Mouse (Mus musculus) adrenal gland, adult 8-10 months (tissue): Measurements from ENCODE around the gene Shb. TPM values are rescaled to one million over a fixed set of nuclear protein-coding genes. Genes with fewer than 3 reads are reported as not detected.

Source experiments
- DNase-seq: peaks from one replicate; pipeline ENCODE4 v3.0.0; 2022
- total RNA-seq, 4 experiments: library from RNA; stranded (reverse); gene quantifications; 2 replicates each; pipeline ENCODE4 v1.2.4; 2022

Gene Shb
- total RNA-seq, 4 experiments from 2014 or later, result 39.5 to 104 (median 79.0) TPM

DNA sequence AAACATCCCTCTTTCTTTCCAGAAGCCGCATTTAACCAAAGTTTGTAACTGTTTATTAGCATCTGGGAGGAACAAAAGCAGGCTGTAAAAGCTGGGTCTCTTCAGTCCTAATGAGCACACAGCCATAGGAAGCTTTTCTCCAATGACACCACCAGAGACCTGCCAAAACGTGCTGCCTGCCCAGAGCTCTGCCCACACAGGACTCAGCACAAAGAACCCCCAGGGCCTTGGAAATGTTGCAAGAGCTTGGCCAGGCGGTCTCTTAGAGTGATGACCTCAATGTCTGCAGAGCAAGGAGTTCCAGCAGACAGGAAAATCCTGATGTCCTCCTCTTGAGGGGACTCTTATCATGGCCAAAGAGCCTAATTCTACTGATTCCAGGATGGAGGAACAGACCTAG, 28.5 kb downstream of the Shb start:
- peak; percentile 83 for DNase-seq

DNA sequence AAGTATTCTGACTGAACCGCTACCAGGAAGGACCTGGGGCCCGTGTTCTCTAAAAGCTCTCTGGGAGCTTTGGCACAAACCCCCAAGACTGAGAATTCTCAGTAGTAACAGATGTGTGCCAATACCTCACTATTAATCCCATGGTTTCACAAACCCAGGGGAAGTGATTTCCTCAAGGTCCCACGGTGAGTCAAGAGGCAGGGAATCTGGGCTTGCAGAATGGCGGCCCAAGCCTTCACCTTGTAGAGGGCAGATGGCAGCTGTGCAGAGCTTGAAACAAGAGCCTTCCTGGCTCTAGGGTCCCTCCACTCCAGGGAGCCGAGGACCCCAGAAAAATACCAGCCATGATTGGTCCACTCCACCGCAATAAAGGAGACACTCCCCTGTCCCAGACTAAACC, 28.9 kb downstream of the Shb start:
- peak; percentile 80 for DNase-seq

DNA sequence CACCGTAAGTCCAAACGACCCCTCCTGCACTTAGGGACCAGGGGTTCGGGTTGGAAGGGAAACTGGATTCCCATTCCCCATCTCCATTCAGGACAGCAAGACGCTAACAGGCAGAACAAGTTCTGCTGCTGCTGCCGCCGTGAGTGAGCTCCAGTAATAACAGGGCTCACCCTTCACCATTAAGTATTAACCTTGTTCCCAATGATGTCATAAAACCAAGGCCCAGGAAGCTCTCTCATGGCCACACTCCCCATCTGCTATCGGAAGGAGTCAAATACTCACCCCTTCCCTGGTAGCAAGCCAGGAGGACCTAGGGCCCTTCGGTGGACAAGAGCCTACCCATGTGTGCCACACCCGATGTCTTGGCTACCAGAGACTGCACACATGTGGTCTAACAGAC, 30.3 kb downstream of the Shb start:
- peak; percentile 70 for DNase-seq

DNA sequence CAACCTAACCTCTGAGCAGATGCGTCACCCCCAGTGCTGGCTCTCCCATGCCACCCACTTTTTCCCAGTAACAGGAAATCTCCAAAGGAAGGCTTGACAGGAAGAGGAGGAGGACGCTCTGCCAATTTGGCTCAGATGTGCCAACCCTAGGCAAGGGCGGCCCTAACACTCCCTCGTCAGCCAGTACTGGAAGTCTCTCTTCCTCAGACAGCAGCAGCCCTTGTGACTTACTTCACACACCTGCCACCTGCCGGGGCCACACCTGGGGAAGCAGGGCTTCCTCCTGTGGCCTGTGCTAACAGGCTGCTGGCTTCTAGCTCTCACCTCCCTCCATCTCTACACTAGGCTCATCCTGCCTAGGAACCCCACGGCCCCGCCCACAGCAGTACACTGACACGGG, 31.9 kb downstream of the Shb start:
- DNase-seq, result no peak

DNA sequence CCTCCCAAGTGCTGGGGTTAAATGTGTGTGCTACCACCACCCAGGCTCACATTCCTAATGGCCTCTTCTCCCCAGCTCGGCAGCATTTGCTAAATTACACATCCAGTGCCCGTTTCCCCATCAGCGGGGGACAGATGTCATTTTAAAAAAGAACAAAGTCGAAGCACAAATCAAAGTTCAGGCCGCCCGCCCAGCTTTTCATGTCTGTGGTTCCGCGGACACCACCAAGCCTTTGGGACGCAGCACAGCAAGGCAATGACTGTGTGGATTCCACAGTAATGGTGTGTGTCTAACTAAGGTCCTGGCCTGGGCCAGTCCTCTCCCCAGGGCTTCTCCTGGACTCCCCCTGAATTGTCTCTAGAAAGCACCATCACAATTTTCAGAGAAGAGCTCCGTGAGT, 32.7 kb downstream of the Shb start:
- DNase-seq, result no peak

DNA sequence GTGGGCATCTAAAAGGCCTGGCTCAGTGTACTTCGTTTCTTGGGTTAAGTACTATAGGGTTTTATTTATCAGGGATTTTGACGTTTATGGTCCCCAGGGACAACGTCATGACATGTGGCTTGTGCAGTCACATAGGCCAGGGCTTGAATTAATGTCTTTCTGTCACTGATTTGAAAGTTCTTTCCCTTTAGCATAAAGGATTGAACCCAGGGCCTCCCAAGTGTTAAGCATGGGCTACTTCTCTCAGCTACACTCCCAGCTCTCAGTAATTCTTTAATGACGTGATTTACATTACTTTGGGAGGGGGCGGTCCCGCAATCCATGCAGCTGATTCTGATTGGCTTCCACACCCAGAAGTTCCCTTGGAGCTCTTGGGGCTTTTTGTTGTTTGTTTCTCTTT, 33.2 kb downstream of the Shb start:
- DNase-seq, result no peak

- DNase-seq, result no peak
Observed at GRCm38 (mm10) chr4:45498345-45498744, 33.9 kb downstream of the Shb start.

- no peak for DNase-seq
Observed at GRCm38 (mm10) chr4:45497282-45497681, 35.0 kb downstream of the Shb start.

DNA sequence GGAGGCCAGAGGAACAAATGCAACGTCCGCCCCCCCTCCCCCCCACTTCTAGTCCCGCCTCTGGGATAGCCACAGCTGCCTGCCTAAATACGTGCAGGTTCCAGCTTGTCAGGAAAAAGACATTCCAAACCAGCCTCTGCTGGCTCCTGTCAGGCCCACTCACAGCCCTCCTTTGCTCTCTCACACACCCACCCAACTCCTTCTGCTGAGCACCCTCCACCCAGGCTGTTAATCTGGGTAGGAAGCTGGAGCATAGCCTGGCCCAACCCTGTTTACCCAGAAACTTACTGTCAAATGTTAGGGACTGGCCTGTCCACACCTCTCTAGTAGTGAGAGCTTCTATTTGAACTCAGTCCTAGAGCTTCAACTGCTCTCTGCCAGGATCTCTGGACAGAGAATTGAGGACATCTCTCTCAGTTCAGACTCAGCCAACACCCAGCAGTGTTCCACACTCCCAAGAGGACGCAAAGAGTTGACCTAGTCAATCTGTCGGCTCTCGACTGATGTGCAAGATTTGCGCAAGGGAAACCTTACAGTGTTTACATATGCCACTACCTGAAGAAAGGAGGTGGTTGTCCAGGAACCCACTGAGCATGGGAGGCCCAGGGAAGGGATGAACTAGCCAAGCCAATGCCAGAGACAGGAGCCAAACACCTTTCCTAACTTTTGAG, 36.6 kb downstream of the Shb start:
- no peak for DNase-seq

- DNase-seq, result no peak
Observed at GRCm38 (mm10) chr4:45493786-45494400, 38.4 kb downstream of the Shb start.

DNA sequence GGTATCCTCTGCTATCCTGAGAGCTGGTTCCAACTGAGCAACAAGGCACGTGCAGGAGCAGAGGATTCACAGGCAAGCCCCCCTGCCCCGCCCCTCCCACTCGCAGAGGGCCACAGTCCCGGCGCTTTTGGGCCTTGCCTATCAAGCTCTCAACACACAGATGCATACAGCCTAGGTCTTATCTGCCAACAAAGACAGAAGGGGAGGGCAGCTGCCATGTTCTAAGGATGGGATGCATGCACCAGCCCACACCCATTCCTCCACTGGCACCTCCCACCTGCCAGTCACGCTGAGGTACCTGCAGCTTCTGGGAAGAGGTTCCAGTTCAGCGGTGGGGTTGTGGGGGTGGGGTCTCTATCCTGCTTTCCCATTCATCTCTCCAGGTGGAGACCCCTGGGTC, 39.2 kb downstream of the Shb start:
- no peak for DNase-seq

GRCm38 (mm10) chr4:45492681-45493081, 39.6 kb downstream of the Shb start:
- no peak for DNase-seq

GRCm38 (mm10) chr4:45491685-45492601, 40.3 kb downstream of the Shb start:
- DNase-seq, result no peak

DNA sequence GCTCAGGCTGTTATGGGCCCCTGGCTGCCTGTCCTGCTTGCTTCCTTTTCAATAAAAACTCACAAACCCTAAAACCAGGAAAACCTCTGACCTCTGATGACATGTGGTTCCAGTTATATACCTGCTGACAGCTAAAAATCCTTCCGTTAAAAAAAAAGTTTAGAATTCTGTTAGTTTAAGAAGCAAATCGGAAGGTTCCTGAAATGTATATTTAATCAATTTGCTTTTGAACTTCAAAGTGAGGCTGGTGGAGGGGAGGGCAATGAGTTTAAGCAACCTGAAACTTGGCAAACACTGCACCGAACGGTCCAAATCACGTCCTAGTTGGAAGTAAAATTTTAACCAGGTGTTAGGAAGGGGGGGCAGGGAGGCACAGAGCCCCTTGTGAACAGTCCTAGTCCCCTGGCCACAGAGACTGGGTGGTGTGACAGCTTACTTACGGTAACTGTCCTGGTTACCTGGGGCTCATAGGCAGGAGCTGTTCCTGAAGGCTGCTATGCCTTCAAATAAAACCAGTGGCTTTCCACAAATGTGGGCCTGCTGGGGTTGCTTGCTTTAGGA, 41.1 kb downstream of the Shb start:
- DNase-seq, result no peak

GRCm38 (mm10) chr4:45490036-45490752, 42.1 kb downstream of the Shb start:
- no peak for DNase-seq

DNA sequence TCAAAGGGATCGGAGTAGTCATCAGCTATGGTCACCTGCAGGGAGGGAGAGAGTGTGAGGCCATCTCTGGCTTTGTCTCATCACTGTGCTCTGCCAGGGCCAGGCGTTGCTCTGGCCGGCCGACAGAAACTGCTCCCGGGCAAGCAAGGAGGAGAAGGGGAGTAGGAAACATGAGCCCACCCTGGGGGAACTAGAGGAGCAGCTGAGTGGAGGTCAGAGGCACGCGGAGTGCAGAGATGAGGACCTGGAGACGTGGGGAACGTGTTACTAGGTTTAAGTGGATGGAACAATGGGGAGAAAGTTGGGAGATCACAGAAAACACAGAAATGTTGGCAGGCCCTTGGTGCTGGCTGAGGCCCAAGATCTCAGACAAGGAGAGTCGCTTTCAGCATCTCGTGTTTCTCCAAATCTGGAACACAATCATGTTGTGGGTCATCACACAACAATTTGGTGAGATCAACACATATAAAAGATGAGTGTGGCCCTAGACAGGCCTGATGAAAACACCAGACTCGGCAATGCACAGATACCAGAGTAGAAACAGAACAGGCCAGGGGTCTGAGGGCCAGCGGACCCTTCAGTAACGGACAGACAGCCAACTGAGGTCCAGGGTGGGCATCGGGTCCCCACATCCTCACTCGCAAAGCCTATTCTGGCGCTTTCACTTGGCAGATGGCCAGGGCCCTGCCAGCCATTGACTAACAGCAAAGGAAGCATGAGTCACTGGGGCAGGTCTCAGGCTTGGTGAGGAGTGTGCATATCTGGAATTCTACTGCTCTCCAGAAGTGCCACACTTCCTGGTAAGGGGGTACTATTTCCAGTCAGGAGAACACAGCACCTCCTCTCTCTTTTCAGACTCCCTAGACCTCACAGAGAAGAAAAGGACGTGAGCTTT, 42.9 kb downstream of the Shb start:
- DNase-seq, result peak; percentile 84

DNA sequence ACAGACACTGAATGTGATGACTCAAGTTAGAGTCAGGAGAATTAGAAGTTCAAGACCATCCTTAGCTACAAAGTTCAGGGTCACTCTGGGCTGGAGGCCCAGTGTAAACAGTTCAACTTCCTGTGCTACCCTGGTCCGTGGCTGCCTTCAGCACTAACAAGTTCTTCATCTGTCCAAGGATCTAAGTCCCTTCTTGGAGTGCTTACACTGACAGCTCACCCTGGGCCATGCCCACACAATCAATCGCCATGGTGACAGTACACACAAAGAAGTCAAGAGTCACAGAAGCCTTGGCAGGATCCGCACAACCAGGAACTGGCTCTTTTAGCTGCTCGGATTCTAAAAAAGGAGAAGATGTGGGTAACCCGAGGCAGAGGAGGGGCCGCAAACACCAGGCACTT, 44.6 kb downstream of the Shb start:
- peak; percentile 82 for DNase-seq

DNA sequence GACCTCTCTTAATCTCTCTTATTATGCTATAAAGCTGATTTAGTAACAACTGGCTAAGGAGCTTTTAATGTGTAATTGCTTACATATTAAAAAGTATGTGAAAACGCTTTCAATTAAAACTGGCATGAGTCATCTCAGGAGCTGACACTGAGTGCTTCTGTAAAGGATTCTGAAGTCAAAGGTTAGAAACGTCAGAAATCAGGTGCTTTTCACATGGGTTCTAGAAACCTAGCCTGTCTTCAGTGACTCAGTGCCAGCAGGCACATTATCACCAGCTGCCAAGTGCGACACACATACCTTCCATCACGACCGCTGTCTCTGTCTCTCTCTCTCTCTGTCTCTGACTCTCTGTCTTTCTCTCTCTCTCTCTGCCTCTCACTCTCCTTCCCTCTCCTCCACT, 47.2 kb downstream of the Shb start:
- DNase-seq, result no peak

DNA sequence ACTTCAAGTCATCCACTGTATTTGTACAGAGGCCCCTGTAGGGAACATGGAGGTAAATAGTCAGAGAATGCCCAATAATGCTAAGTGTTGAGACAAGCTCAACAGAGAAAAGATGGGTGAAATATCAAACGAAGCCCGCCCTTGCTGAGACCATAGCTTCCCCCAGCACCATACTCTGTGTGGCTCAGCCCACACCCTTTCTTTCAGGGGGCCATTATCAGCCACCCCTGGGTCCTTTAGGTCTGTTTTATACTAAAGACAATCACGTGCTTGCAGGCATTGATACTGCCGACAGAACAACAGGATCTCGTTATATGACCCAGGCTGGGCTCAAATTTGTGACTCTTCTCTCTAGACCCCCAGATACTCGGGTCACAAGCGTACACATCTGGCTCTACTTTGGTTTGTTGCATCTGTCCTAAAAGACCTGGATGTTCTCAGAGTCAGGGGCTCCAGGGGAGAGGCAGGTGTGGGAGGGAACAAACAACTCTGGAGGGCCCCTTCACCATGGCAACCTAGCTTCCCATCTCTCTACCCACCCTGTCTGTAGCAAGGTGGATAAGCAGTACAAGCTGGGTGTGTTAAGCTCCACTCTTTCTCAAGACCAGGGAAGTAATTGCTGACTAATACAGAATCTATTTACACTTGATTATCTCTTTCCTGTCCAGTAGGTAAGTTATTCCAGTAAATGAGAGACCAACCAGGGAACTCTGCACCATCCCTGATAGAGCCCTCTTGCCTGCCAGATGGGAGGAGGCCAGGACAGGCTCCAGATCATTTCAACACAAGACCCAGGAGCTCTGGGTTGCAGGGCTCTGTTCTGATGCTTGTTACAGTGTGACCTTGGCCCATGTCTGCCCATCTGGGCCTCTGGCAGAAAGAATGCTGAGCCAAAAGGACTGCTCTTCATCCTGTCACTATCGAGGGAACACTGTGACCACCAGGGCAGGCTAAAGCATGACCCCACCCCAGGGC, 48.7 kb downstream of the Shb start:
- peak; percentile 74 for DNase-seq

GRCm38 (mm10) chr4:45482271-45482670, 50.0 kb downstream of the Shb start:
- DNase-seq, result no peak
